Mouse (Mus musculus): ENCODE data around the gene Fbxl13. TPM values are rescaled to one million over a fixed set of nuclear protein-coding genes. Genes with fewer than 3 reads are reported as not detected.

Gene Fbxl13
- total RNA-seq, 2 experiments from 2014 or later: 0.10 TPM

- DNase-seq: no peak
- intact Hi-C loops (cut with DNase I): no loop called here
Measured at GRCm38 (mm10) chr5:21529110-21529720, 116.2 kb downstream of the Fbxl13 start.

- intact Hi-C loops (cut with DNase I): no loop called here
- DNase-seq: peak; percentile 51 to 68
Measured at GRCm38 (mm10) chr5:21528068-21528842, 117.2 kb downstream of the Fbxl13 start.

- intact Hi-C loops (cut with DNase I): no loop called here
- peak; percentile 56 to 58 for DNase-seq
Measured at GRCm38 (mm10) chr5:21527488-21527911, 117.9 kb downstream of the Fbxl13 start.

GRCm38 (mm10) chr5:21526835-21527485, 118.5 kb downstream of the Fbxl13 start:
- intact Hi-C loops (cut with DNase I): no loop called here
- no peak for DNase-seq

GRCm38 (mm10) chr5:21519166-21519565, 126.3 kb downstream of the Fbxl13 start:
- no peak for DNase-seq
- intact Hi-C loops (cut with DNase I): no loop called here

GRCm38 (mm10) chr5:21518207-21518606, 127.2 kb downstream of the Fbxl13 start:
- intact Hi-C loops (cut with DNase I): no loop called here

GRCm38 (mm10) chr5:21517562-21517961, 127.9 kb downstream of the Fbxl13 start:
- intact Hi-C loops (cut with DNase I): no loop called here
- no peak for DNase-seq

More at GRCm38 (mm10) chr5:21518207-21518606, 127.2 kb downstream of the Fbxl13 start:
- DNase-seq: no peak

GRCm38 (mm10) chr5:21513363-21513762, 132.1 kb downstream of the Fbxl13 start:
- no peak for DNase-seq
- intact Hi-C loops (cut with DNase I): no loop called here

- intact Hi-C loops (cut with DNase I): loop anchor here (5.0 kb wide), 1 partner anchor 48 kb away; no protein-coding TSS in a partner anchor
- DNase-seq: no peak
Measured at GRCm38 (mm10) chr5:21509801-21510200, 135.6 kb downstream of the Fbxl13 start.

- DNase-seq: no peak
- intact Hi-C loops (cut with DNase I): loop anchor here (5.0 kb wide), 1 partner anchor 50 kb away; no protein-coding TSS in a partner anchor
Measured at GRCm38 (mm10) chr5:21506887-21507286, 138.5 kb downstream of the Fbxl13 start.

GRCm38 (mm10) chr5:21505159-21505558, 140.3 kb downstream of the Fbxl13 start:
- intact Hi-C loops (cut with DNase I): loop anchor here (5.0 kb wide), 1 partner anchor 52 kb away; no protein-coding TSS in a partner anchor
- no peak for DNase-seq

GRCm38 (mm10) chr5:21502936-21503610, 142.4 kb downstream of the Fbxl13 start:
- intact Hi-C loops (cut with DNase I): no loop called here
- no peak for DNase-seq

- DNase-seq: no peak
- intact Hi-C loops (cut with DNase I): no loop called here
Measured at GRCm38 (mm10) chr5:21500941-21501340, 144.5 kb downstream of the Fbxl13 start.

GRCm38 (mm10) chr5:21500133-21500532, 145.3 kb downstream of the Fbxl13 start:
- intact Hi-C loops (cut with DNase I): no loop called here
- DNase-seq: no peak

GRCm38 (mm10) chr5:21498925-21499324, 146.5 kb downstream of the Fbxl13 start:
- DNase-seq: no peak
- intact Hi-C loops (cut with DNase I): no loop called here

- intact Hi-C loops (cut with DNase I): no loop called here
- DNase-seq: no peak
Measured at GRCm38 (mm10) chr5:21498490-21498889, 146.9 kb downstream of the Fbxl13 start.

GRCm38 (mm10) chr5:21496881-21497280, 148.6 kb downstream of the Fbxl13 start:
- peak in 1 of 2 experiments; percentile 27 for DNase-seq
- intact Hi-C loops (cut with DNase I): no loop called here

GRCm38 (mm10) chr5:21496321-21496720, 149.1 kb downstream of the Fbxl13 start:
- DNase-seq: peak; percentile 59 to 60
- intact Hi-C loops (cut with DNase I): no loop called here

GRCm38 (mm10) chr5:21494781-21495180, 150.7 kb downstream of the Fbxl13 start:
- DNase-seq: no peak
- intact Hi-C loops (cut with DNase I): no loop called here

GRCm38 (mm10) chr5:21493294-21493999, 152.0 kb downstream of the Fbxl13 start:
- intact Hi-C loops (cut with DNase I): no loop called here
- DNase-seq: no peak

All from heart, postnatal 10 days (tissue).